Mouse (Mus musculus): ENCODE results near the gene Lyg1.

- TF ChIP-seq CTCF (conservative IDR thresholded peaks at IDR 0.05; ENCODE audit: low read length) (no peak), POU5F1 (IDR thresholded peaks at IDR 0.05; ENCODE audit: borderline replicate concordance, low read length) (no peak), NANOG (IDR thresholded peaks at IDR 0.05; ENCODE audit: borderline replicate concordance, low read length) (no peak)
Observed at GRCm38 (mm10) chr1:37984326-37984725, 26.8 kb upstream of the Lyg1 start.

All from E14TG2a.4 (cell line).